Mouse (Mus musculus): ENCODE data around the gene Flot1.

Gene Flot1

DNA sequence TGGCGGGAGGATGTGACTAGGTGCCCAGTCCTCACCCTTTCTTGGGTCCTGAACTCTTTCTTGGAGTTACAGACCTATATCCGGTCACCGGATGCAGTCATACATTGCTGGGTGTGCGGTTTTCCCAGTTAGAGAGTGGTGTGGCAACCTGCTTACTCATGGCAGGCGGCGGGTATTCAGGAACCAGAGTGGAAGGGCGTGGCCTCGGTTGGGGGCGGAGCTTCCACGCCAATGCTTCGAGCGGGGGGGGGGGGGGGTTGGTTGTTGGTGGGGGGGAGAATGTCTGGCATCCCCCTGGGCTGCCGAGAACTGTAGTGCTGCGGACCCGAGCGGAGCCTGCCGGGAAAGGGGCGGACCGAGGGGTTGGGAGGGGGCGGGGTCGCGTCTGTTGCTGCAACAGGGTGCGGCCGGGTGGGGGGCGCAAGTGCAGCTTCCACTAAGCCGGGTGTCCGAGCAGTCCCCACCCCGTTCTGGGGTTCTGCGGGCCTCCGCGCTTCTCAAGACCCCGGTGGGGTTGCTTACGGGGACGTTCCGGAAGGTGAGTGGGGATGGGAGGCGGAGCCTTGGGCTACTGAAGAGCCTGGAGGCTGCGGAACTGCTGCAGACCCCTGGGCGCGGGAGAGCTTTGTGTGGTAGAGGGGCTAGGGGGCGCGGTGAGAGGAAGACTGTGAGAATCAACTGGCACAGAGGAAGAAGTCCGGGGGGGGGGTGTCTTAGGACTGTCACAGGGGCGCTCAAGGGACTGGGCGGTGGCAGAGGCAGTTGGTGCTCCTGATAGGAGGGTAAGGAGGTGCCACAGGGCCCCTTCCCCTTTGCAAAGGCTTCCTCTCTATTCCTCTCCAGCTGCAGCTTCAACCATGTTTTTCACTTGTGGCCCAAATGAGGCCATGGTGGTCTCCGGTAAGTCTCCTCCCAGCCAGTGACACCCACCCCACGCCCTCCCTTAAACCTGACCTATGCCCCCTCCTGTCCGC is at the start of gene Flot1:
Gene Flot1, plus strand, starts transcription at position 267 of the 974 bp plus-strand sequence.
- CTCF ChIA-PET: interaction anchor here (0.5 to 0.6 kb wide), 4 partner anchors 9 to 910 kb away, joined by 3 to 6 read pairs (median 4); no protein-coding TSS in a partner anchor

DNA sequence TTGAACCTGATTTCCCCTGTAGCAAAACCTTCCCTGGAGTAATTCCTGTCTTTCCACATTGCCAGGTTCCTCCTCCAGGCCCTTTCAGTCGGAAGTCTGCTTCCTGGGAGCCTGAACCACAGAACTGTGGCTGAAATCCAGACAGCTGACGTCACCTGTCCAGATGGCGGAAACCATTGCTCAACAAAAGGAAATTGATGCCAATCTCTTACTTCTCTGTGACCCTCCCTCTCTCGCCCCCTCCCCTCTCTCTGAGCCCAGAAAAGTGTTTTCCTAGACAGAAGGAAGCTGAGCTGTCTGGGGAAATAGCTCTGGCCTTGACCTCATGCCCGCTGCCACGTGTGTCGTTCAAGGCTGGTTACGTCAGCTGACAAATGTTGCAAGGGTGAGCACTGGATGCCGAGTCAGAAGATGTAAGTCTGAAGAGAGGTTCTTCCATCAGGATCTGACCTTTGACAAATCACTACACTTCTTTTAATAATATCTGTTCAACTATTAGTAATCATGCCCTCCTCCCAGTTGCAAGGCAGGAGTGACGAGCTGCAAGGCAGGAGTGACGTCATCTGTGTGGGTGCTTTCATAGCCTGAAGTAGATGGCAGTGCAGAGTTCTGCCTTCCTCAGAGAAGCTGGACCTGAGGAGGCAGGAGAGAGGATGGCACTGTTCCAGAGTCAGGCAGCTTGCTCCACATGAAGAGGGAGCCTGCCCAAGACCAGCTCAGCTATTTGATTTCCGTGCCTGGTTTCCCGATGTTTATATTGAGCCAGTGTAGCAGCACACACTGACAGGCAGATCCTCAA is 46.0 kb upstream of the Flot1 start:
- CTCF ChIA-PET: no interaction called here

DNA sequence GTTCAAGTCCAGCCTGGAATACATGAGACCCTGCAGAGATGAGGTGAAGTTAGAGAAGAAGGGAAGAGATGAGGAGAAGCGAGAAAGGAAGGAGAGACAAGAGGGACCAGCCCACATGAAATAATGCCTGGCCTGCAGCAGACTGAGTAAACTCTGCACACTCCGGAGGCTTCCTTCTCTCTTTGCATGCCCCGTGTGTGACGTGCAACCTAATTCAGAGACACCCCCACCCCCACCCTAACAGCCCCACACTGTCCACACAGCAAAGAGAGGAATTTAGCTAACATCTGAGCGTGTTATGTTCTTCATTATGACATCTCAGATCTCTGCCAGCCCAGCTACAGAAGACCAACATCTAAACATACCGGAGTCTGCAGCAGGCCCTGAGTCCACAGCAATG is 44.1 kb upstream of the Flot1 start:
- CTCF ChIA-PET: no interaction called here

GRCm38 (mm10) chr17:35779466-35780205 is 43.4 kb upstream of the Flot1 start:
- CTCF ChIA-PET: no interaction called here

DNA sequence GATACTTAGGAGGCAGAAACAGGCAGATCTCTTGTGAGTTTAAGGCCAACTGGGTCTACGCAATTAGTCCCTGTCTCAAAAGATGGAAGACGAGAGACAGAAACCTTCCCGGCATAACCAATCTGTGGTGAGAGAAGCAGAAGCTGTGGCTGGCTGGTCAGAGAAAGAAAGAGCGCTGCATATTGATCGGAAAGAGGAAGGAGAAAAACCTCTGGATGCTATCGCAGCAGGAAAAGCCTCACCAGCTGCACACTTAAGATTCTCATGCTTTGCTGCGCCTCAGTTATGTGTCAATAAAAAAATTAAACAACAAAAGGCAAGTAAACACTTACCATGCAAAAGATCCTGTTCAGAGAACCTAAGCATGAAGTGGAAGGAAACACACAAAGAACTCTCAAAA is 42.7 kb upstream of the Flot1 start:
- CTCF ChIA-PET: no interaction called here

- CTCF ChIA-PET: interaction anchor here (0.7 kb wide), 1 partner anchor 12 kb away, joined by 3 read pairs; no protein-coding TSS in a partner anchor
These were observed 40.6 kb upstream of the Flot1 start for GRCm38 (mm10) chr17:35782398-35782797.

DNA sequence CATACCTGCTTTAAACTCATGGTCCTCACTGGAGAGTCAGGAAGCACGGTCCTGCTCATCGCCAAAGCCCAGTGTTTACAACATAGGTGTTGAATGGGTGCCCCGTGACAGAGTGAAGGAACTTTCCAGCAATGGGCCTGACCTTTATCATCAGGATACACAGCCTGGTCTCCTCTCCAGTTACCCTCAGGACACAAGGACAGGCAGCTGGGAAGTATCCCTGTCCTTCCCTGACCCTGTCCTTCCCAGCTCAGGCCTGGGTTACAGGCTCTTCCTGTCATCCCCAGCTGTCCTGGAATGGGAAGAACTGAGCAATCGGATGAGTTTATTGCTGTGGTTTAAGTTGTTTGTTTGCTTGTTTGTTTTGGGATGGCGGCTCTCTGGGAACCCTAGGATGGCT is 40.1 kb upstream of the Flot1 start:
- CTCF ChIA-PET: interaction anchor here (0.7 kb wide), 1 partner anchor 8 kb away, joined by 4 read pairs; no protein-coding TSS in a partner anchor

GRCm38 (mm10) chr17:35783944-35784343 is 39.1 kb upstream of the Flot1 start:
- CTCF ChIA-PET: no interaction called here

DNA sequence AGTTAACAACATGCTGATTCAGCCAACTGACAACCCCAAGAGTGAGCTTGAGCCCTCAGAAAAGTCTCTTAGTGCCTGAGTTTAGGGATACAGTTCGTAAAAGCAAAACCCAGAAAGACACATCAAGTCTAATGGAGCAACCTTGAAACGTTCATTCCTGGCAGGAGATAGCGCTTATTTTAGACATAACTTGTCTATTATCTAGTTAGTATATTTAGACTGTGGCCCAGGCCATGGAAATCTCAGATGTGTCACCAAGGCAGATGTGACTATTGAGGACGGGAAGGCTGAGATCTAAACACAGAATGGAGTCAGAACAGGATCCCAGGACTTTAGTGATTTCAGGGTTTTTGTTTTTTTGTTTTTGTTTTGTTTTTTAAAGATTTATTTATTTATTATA is 37.9 kb upstream of the Flot1 start:
- CTCF ChIA-PET: no interaction called here

DNA sequence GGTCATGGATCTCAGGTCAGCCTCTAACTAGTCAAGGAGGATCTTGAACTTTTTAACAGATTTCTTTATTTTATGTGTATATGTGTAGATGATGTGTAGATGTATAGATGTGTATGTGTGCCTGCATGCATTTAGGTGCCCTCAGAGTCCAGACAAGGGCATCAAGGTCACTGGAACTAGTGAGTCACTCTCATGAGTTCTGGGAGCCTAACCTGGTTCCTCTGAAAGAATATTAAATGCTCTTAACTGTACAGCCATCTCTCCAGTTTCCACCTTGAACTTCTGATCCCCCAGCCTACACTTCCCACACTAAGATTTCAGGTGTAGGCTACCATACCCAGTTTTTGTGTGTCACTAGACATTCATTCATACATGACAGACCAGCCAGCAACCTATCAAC is 35.5 kb upstream of the Flot1 start:
- CTCF ChIA-PET: no interaction called here

DNA sequence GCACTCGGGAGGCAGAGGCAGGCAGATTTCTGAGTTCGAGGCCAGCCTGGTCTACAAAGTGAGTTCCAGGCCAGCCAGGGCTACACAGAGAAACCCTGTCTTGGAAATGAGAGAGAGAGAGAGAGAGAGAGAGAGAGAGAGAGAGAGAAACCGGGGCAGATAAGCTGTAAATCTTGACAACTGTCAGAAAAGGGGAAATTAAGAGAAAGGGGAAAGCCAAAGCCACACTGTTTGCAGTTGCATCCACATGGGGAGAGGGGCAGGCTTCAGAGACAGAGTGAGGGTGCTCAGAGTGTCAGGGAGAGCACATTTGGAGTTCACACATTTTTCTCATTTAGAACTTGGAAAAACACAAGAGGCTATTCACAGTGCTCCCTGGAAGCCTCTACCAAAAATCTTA is 35.0 kb upstream of the Flot1 start:
- CTCF ChIA-PET: interaction anchor here (0.7 kb wide), 1 partner anchor 113 kb away, joined by 7 read pairs; no protein-coding TSS in a partner anchor

GRCm38 (mm10) chr17:35790933-35791332 is 32.1 kb upstream of the Flot1 start:
- CTCF ChIA-PET: no interaction called here

- CTCF ChIA-PET: no interaction called here
These were observed 30.2 kb upstream of the Flot1 start for GRCm38 (mm10) chr17:35792837-35793236.

DNA sequence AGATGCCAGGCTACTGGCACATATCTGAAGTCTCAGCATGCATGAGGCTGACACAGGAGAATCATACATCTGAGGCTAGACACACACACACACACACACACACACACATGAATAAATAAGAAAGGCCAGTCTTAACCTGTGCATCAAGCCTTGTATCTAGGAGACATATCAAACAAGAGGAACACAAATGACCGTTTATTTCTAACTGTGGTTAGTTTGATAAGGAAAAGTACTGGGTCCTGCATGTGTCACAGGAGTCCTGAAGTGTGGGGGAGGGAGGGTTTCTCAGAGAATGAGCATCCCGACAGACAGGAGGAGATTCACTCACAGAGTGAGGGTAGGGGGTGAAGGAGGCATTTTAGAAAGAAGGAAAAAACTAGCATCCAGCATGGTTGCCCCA is 27.9 kb upstream of the Flot1 start:
- CTCF ChIA-PET: no interaction called here

DNA sequence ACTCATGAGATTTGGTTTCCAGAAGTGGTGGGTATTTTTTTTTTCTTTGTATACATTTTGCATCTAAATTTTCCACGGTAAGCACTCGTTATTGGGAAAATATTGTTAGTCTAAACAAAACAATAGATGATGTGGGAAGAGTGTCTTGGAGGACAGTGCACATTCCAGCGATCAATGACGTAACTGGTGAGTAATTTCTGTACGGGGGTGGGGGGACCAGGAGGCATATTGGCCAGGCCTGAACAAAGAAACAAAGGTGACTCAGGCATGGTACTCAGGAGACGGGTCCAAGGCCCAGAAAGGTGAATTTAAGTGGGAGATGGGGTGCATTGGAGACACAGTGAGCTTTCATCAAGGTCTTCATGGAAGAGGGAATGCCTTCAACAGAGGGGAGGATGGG is 27.4 kb upstream of the Flot1 start:
- CTCF ChIA-PET: no interaction called here

DNA sequence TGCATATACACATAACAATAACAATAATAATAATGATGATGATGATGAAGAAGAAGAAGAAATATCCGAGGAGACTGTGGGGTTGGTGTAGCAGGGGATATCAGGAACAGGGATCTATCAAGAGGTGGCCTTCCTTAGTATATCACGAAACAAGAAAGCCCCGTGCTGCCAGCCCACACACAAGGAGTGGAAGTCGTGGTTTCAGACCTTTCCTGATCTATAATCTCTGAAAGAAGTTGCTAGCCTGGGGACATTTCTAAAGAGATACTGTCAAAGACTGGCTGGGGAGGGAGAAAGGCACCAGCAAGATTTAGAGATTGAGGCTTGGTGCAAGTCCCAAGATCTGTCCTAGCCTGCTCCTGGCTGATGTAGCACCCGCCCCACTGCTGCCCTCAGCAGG is 26.2 kb upstream of the Flot1 start:
- CTCF ChIA-PET: no interaction called here

- CTCF ChIA-PET: no interaction called here
These were observed 22.1 kb upstream of the Flot1 start for GRCm38 (mm10) chr17:35800905-35801304.

DNA sequence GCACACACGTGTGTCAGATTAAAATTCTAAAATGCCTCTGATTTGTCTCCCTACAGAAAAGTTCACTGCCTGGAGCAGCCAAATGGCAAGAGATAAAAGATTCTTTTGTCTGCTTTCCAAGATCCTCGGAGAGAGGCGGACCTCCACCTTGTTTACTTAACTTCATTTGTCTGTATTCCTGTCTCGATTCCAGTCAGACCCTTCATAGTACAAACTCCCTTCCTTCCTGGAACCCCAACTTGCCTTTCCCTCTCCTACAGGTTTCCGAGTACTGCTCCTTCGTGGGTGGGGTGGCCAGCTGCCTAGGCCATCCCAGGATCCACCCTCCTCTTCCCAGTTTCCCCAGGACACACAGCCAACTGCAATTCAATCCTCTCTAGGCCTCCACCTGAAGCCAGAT is 20.0 kb upstream of the Flot1 start:
- CTCF ChIA-PET: interaction anchor here (0.6 kb wide), 1 partner anchor 201 kb away, joined by 7 read pairs; no protein-coding TSS in a partner anchor

- CTCF ChIA-PET: no interaction called here
These were observed 19.1 kb upstream of the Flot1 start for GRCm38 (mm10) chr17:35803858-35804399.

GRCm38 (mm10) chr17:35808073-35808472 is 15.0 kb upstream of the Flot1 start:
- CTCF ChIA-PET: no interaction called here

DNA sequence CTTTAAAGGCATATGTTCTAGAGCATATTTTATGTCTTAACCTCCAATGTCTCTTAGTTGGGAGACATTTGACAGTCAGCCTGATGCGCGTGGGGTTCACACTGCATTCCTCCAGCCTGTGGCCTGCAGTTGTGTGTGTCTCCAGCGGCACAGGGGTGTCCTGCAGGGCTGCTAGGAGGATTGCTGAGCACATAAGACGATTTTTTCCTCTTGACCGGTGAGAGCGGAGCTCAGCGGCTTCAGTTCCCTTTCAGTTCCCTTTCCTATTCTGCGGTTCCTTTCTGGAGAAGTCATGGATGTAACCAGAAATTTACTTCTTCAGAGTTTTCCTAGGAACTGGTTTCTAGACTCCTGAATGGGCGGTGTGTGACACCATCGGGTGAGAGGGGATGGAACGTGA is 13.6 kb upstream of the Flot1 start:
- CTCF ChIA-PET: no interaction called here
